Mouse (Mus musculus): ENCODE measurements around the gene Trim80. TPM values are rescaled to one million over a fixed set of nuclear protein-coding genes. Genes with fewer than 3 reads are reported as not detected.

Gene Trim80
- polyA plus RNA-seq (2015; fragmentation: Nextera tagmentation; extraction: Ambion mirVana) = 0.07 and 0.22 TPM in 2 replicates

GRCm38 (mm10) chr11:115439906-115440595 is at the start of gene Trim80:
Gene Trim80, plus strand, starts transcription at chr11:115440545.

GRCm38 (mm10) chr11:115403338-115404124 is 36.8 kb upstream of the Trim80 start, which contains the start of gene Mrpl58:
Gene Mrpl58, plus strand, starts transcription at chr11:115403752.

GRCm38 (mm10) chr11:115419531-115420237 is 20.7 kb upstream of the Trim80 start, which contains the start of the genes Atp5h and Kctd2:
Gene Atp5h, minus strand, starts transcription at chr11:115419962.
Gene Kctd2, plus strand, starts transcription at chr11:115420128.

GRCm38 (mm10) chr11:115462243-115462891 is 22.0 kb downstream of the Trim80 start, which contains the start of gene Slc16a5:
Gene Slc16a5, plus strand, starts transcription at chr11:115462474.

GRCm38 (mm10) chr11:115475025-115475757 is 34.8 kb downstream of the Trim80 start, which contains the start of gene Armc7:
Gene Armc7, plus strand, starts transcription at chr11:115475667.

GRCm38 (mm10) chr11:115491356-115492083 is 51.2 kb downstream of the Trim80 start, which contains the start of gene Nt5c:
Gene Nt5c, minus strand, starts transcription at chr11:115491862.

Small RNA genes lying within 50 kb of the gene (microRNA-seq; reads per million reads assigned to microRNA genes)
- not detected for gene Mir3968 (ENCODE audit: borderline replicate concordance, insufficient number of aligned reads)

Other genes with a start within 250 kb of the Trim80 start
- gene Grin2c, start 173.3 kb upstream of the Trim80 start, polyA plus RNA-seq (2015; fragmentation: Nextera tagmentation; extraction: Ambion mirVana) = 0.28 and 0.81 TPM in 2 replicates
- 197 and 648 TPM in 2 replicates for gene Fdxr, start 163.5 kb upstream of the Trim80 start, polyA plus RNA-seq (2015; fragmentation: Nextera tagmentation; extraction: Ambion mirVana)
- 2.4 and 5.1 TPM in 2 replicates for gene Fads6, start 142.9 kb upstream of the Trim80 start, polyA plus RNA-seq (2015; fragmentation: Nextera tagmentation; extraction: Ambion mirVana)
- gene Otop2, start 133.4 kb upstream of the Trim80 start, polyA plus RNA-seq (2015; fragmentation: Nextera tagmentation; extraction: Ambion mirVana) = not detected in 2 replicates
- 0.25 and 0.33 TPM in 2 replicates for gene Ush1g, start 118.5 kb upstream of the Trim80 start, polyA plus RNA-seq (2015; fragmentation: Nextera tagmentation; extraction: Ambion mirVana)
- 0.06 and 0.72 TPM in 2 replicates for gene Otop3, start 105.8 kb upstream of the Trim80 start, polyA plus RNA-seq (2015; fragmentation: Nextera tagmentation; extraction: Ambion mirVana)
- gene Hid1, start 72.8 kb upstream of the Trim80 start, polyA plus RNA-seq (2015; fragmentation: Nextera tagmentation; extraction: Ambion mirVana) = 20.9 and 34.4 TPM in 2 replicates
- 14.3 and 16.0 TPM in 2 replicates for gene Cdr2l, start 58.6 kb upstream of the Trim80 start, polyA plus RNA-seq (2015; fragmentation: Nextera tagmentation; extraction: Ambion mirVana)
- gene Mrpl58, start 36.8 kb upstream of the Trim80 start, polyA plus RNA-seq (2015; fragmentation: Nextera tagmentation; extraction: Ambion mirVana) = 196 and 213 TPM in 2 replicates
- gene Atp5h, start 20.6 kb upstream of the Trim80 start, polyA plus RNA-seq (2015; fragmentation: Nextera tagmentation; extraction: Ambion mirVana) = 1,031 and 1,050 TPM in 2 replicates
- 24.6 and 37.0 TPM in 2 replicates for gene Kctd2, start 20.4 kb upstream of the Trim80 start, polyA plus RNA-seq (2015; fragmentation: Nextera tagmentation; extraction: Ambion mirVana)
- gene Slc16a5, start 21.9 kb downstream of the Trim80 start, polyA plus RNA-seq (2015; fragmentation: Nextera tagmentation; extraction: Ambion mirVana) = 0.79 and 1.4 TPM in 2 replicates
- gene Armc7, start 35.1 kb downstream of the Trim80 start, polyA plus RNA-seq (2015; fragmentation: Nextera tagmentation; extraction: Ambion mirVana) = 5.6 and 7.3 TPM in 2 replicates
- 163 and 190 TPM in 2 replicates for gene Nt5c, start 51.3 kb downstream of the Trim80 start, polyA plus RNA-seq (2015; fragmentation: Nextera tagmentation; extraction: Ambion mirVana)
- gene Jpt1, start 73.8 kb downstream of the Trim80 start, polyA plus RNA-seq (2015; fragmentation: Nextera tagmentation; extraction: Ambion mirVana) = 241 and 379 TPM in 2 replicates
- 772 and 779 TPM in 2 replicates for gene Sumo2, start 95.7 kb downstream of the Trim80 start, polyA plus RNA-seq (2015; fragmentation: Nextera tagmentation; extraction: Ambion mirVana)
- 52.3 and 70.3 TPM in 2 replicates for gene Nup85, start 123.9 kb downstream of the Trim80 start, polyA plus RNA-seq (2015; fragmentation: Nextera tagmentation; extraction: Ambion mirVana)
- gene Mrps7, start 163.4 kb downstream of the Trim80 start, polyA plus RNA-seq (2015; fragmentation: Nextera tagmentation; extraction: Ambion mirVana) = 77.5 and 103 TPM in 2 replicates
- 6.3 and 7.5 TPM in 2 replicates for gene Gga3, start 163.5 kb downstream of the Trim80 start, polyA plus RNA-seq (2015; fragmentation: Nextera tagmentation; extraction: Ambion mirVana)
- 69.5 and 153 TPM in 2 replicates for gene Mif4gd, start 172.4 kb downstream of the Trim80 start, polyA plus RNA-seq (2015; fragmentation: Nextera tagmentation; extraction: Ambion mirVana)
- gene Slc25a19, start 187.8 kb downstream of the Trim80 start, polyA plus RNA-seq (2015; fragmentation: Nextera tagmentation; extraction: Ambion mirVana) = 18.8 and 33.0 TPM in 2 replicates

Measured in adrenal gland, postnatal 0 days (tissue).